Mouse (Mus musculus): ENCODE data around the gene Acin1.

The Acin1 gene

GRCm38 (mm10) chr14:54698733-54699132, 12.0 kb upstream of the Acin1 start, which contains the start of gene Gm29776:
Gene Gm29776, minus strand, starts transcription at chr14:54698833.
- ATAC-seq (ENCODE audit: low TSS enrichment) = no peak

- no peak for ATAC-seq (ENCODE audit: low TSS enrichment)
Measured at GRCm38 (mm10) chr14:54696752-54697151, 10.0 kb upstream of the Acin1 start.

GRCm38 (mm10) chr14:54695042-54695441, 8.3 kb upstream of the Acin1 start:
- no peak for ATAC-seq (ENCODE audit: low TSS enrichment)

- no peak for ATAC-seq (ENCODE audit: low TSS enrichment)
Measured at GRCm38 (mm10) chr14:54687251-54687650, 520 bp upstream of the Acin1 start.

GRCm38 (mm10) chr14:54686063-54686521, 639 bp downstream of the Acin1 start, which contains the start of gene 1700123O20Rik:
Gene 1700123O20Rik, plus strand, starts transcription at chr14:54686216.
- peak; percentile 77 for ATAC-seq (ENCODE audit: low TSS enrichment)

GRCm38 (mm10) chr14:54685471-54685870, 1.3 kb downstream of the Acin1 start:
- ATAC-seq (ENCODE audit: low TSS enrichment) = no peak

GRCm38 (mm10) chr14:54682396-54682795, 4.3 kb downstream of the Acin1 start:
- no peak for ATAC-seq (ENCODE audit: low TSS enrichment)

GRCm38 (mm10) chr14:54678657-54679304, 8.0 kb downstream of the Acin1 start:
- no peak for ATAC-seq (ENCODE audit: low TSS enrichment)

GRCm38 (mm10) chr14:54676290-54676689, 10.4 kb downstream of the Acin1 start:
- 0 out of 2 replicates have a peak, but pooled peaks have one; percentile 47 for ATAC-seq (ENCODE audit: low TSS enrichment)

- no peak for ATAC-seq (ENCODE audit: low TSS enrichment)
Measured at GRCm38 (mm10) chr14:54674317-54674716, 12.4 kb downstream of the Acin1 start.

- no peak for ATAC-seq (ENCODE audit: low TSS enrichment)
Measured at GRCm38 (mm10) chr14:54669381-54669780, 17.4 kb downstream of the Acin1 start.

GRCm38 (mm10) chr14:54664477-54665222, 22.1 kb downstream of the Acin1 start:
- ATAC-seq (ENCODE audit: low TSS enrichment) = peak; percentile 94

GRCm38 (mm10) chr14:54660009-54660408, 26.7 kb downstream of the Acin1 start:
- no peak for ATAC-seq (ENCODE audit: low TSS enrichment)

GRCm38 (mm10) chr14:54653496-54653895, 33.2 kb downstream of the Acin1 start:
- ATAC-seq (ENCODE audit: low TSS enrichment) = peak; percentile 88

- no peak for ATAC-seq (ENCODE audit: low TSS enrichment)
Measured at GRCm38 (mm10) chr14:54652787-54653186, 33.9 kb downstream of the Acin1 start.

GRCm38 (mm10) chr14:54651556-54651955, 35.2 kb downstream of the Acin1 start:
- ATAC-seq (ENCODE audit: low TSS enrichment) = no peak

GRCm38 (mm10) chr14:54650621-54651454, 35.9 kb downstream of the Acin1 start:
- ATAC-seq (ENCODE audit: low TSS enrichment) = peak; percentile 36

GRCm38 (mm10) chr14:54647900-54648299, 38.8 kb downstream of the Acin1 start:
- ATAC-seq (ENCODE audit: low TSS enrichment) = no peak

GRCm38 (mm10) chr14:54646898-54647636, 39.7 kb downstream of the Acin1 start:
- no peak for ATAC-seq (ENCODE audit: low TSS enrichment)

GRCm38 (mm10) chr14:54646455-54646854, 40.3 kb downstream of the Acin1 start:
- no peak for ATAC-seq (ENCODE audit: low TSS enrichment)

- ATAC-seq (ENCODE audit: low TSS enrichment) = no peak
Measured at GRCm38 (mm10) chr14:54644294-54644693, 42.4 kb downstream of the Acin1 start.
